Mouse (Mus musculus): Measurements from ENCODE around the gene Dad1.

DNA sequence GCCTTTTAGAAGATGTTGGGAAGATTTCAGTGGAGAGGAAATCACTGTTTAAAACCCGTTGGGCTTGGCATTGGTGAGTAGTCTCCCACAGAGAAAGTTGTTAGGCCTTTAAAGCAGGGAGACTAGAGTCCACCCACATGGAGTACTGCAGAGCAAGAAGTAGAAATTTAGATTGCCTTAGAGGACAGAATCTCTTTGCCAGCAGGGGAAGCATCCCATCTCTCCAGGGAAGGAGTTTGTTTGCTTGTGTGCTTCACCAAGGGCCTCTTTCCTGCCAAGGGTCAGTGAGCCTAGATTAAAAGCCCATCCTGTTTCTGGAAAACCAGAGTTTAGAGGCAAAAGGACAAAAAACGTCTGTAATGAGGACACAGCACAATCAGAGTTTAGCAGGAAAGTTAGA, 39.4 kb downstream of the Dad1 start:
- TF ChIP-seq GATA1 (IDR thresholded peaks at IDR 0.05; ENCODE audit: low read length) (no peak), TAL1 (IDR thresholded peaks at IDR 0.05; ENCODE audit: low read length) (no peak)

All from erythroblast, embryonic 14.5 days (primary cell).